Mouse (Mus musculus): Measurements from ENCODE around the gene Igflr1. TPM values are rescaled to one million over a fixed set of nuclear protein-coding genes. Genes with fewer than 3 reads are reported as not detected.

The Igflr1 gene
- polyA plus RNA-seq, 1 experiment from 2014 or later = 3.7 TPM

- Histone ChIP-seq H3K4me2 (replicated peaks; ENCODE audit: low read depth, low read length) (no peak within 1 kb of the TSS), H3K4me1 (ENCODE audit: control insufficient read depth, insufficient read depth, low read length) (peaks cover 6% of the 10 kb centered on the region), H3K36me3 (ENCODE audit: control insufficient read depth, insufficient read depth, low read length) (peaks cover 17% of the 10 kb centered on the region), H3K9me3 (ENCODE audit: control insufficient read depth, low read length) (no peaks in the 10 kb centered on the region), H3K4me3 (ENCODE audit: low read length) (no peak within 1 kb of the TSS), H3K27me3 (ENCODE audit: control insufficient read depth, insufficient read depth, low read length) (no peaks in the 10 kb centered on the region), H3K27ac (ENCODE audit: low read depth, low read length) (no peak within 1 kb of the TSS), H3K9ac (ENCODE audit: low read depth, low read length) (no peak within 1 kb of the TSS)
- peak; percentile 54 for ATAC-seq (ENCODE audit: low FRiP score, low TSS enrichment)
- 32% methylated on average over 8 of the region's 8 CpGs for WGBS
These were observed 47.6 kb downstream of the Igflr1 start, which contains the start of gene Upk1a for GRCm38 (mm10) chr7:30612654-30613402. Gene Upk1a (minus strand): TSS chr7:30612847.

- Histone ChIP-seq H3K27ac (ENCODE audit: low read depth, low read length) (no peak overlapping the region), H3K9ac (ENCODE audit: low read depth, low read length) (no peak overlapping the region), H3K27me3 (ENCODE audit: control insufficient read depth, insufficient read depth, low read length) (no peaks in the 10 kb centered on the region), H3K9me3 (ENCODE audit: control insufficient read depth, low read length) (no peaks in the 10 kb centered on the region), H3K4me2 (replicated peaks; ENCODE audit: low read depth, low read length) (no peak overlapping the region), H3K4me3 (ENCODE audit: low read length) (no peak overlapping the region), H3K4me1 (ENCODE audit: control insufficient read depth, insufficient read depth, low read length) (peaks cover 6% of the 10 kb centered on the region), H3K36me3 (ENCODE audit: control insufficient read depth, insufficient read depth, low read length) (peaks cover 25% of the 10 kb centered on the region)
- WGBS = 25% methylated on average over 14 of the region's 14 CpGs
- ATAC-seq (ENCODE audit: low FRiP score, low TSS enrichment) = peak; percentile 61
These were observed 48.4 kb downstream of the Igflr1 start for GRCm38 (mm10) chr7:30613529-30614112.

GRCm38 (mm10) chr7:30614454-30614853 is 49.2 kb downstream of the Igflr1 start:
- ATAC-seq (ENCODE audit: low FRiP score, low TSS enrichment) = no peak
- Histone ChIP-seq H3K9ac (ENCODE audit: low read depth, low read length) (no peak overlapping the region), H3K4me1 (ENCODE audit: control insufficient read depth, insufficient read depth, low read length) (peaks cover 6% of the 10 kb centered on the region), H3K4me3 (ENCODE audit: low read length) (no peak overlapping the region), H3K36me3 (ENCODE audit: control insufficient read depth, insufficient read depth, low read length) (peaks cover 33% of the 10 kb centered on the region), H3K9me3 (ENCODE audit: control insufficient read depth, low read length) (no peaks in the 10 kb centered on the region), H3K4me2 (replicated peaks; ENCODE audit: low read depth, low read length) (no peak overlapping the region), H3K27me3 (ENCODE audit: control insufficient read depth, insufficient read depth, low read length) (no peaks in the 10 kb centered on the region), H3K27ac (ENCODE audit: low read depth, low read length) (no peak overlapping the region)
- 73% methylated on average over 2 of the region's 2 CpGs for WGBS

GRCm38 (mm10) chr7:30615049-30615760 is 50.0 kb downstream of the Igflr1 start:
- H3K27ac ChIP-seq (ENCODE audit: low read depth, low read length) = no peak overlapping the region
- ATAC-seq (ENCODE audit: low FRiP score, low TSS enrichment) = 0 out of 2 replicates have a peak, but pooled peaks have one; percentile 10
- H3K9ac ChIP-seq (ENCODE audit: low read depth, low read length) = no peak overlapping the region
- H3K4me3 ChIP-seq (ENCODE audit: low read length) = no peak overlapping the region
- H3K27me3 ChIP-seq (ENCODE audit: control insufficient read depth, insufficient read depth, low read length) = no peaks in the 10 kb centered on the region
- no peaks in the 10 kb centered on the region for H3K9me3 ChIP-seq (ENCODE audit: control insufficient read depth, low read length)
- WGBS = 63% methylated on average over 5 of the region's 5 CpGs
- H3K4me1 ChIP-seq (ENCODE audit: control insufficient read depth, insufficient read depth, low read length) = peaks cover 6% of the 10 kb centered on the region
- H3K4me2 ChIP-seq (replicated peaks; ENCODE audit: low read depth, low read length) = no peak overlapping the region
- H3K36me3 ChIP-seq (ENCODE audit: control insufficient read depth, insufficient read depth, low read length) = peaks cover 35% of the 10 kb centered on the region

Small RNAs within 50 kb of the gene (microRNA-seq; reads per million reads assigned to microRNA genes)
- gene Gm38670 (1.7 reads per million), gene Mir3569 (0.84 reads per million)

Other genes with a start within 250 kb of the Igflr1 start
- not detected in 2 replicates for gene E130208F15Rik, start 243.7 kb upstream of the Igflr1 start, polyA plus RNA-seq (2014; fragmentation: Nextera tagmentation; extraction: Ambion mirVana)
- 20.6 and 21.5 TPM in 2 replicates for gene Sdhaf1, start 241.5 kb upstream of the Igflr1 start, polyA plus RNA-seq (2014; fragmentation: Nextera tagmentation; extraction: Ambion mirVana)
- 5.8 and 7.2 TPM in 2 replicates for gene Lrfn3, start 202.7 kb upstream of the Igflr1 start, polyA plus RNA-seq (2014; fragmentation: Nextera tagmentation; extraction: Ambion mirVana)
- gene Tyrobp, start 151.7 kb upstream of the Igflr1 start, polyA plus RNA-seq (2014; fragmentation: Nextera tagmentation; extraction: Ambion mirVana) = 23.8 and 26.7 TPM in 2 replicates
- gene Hcst, start 145.6 kb upstream of the Igflr1 start, polyA plus RNA-seq (2014; fragmentation: Nextera tagmentation; extraction: Ambion mirVana) = 0.57 and 1.0 TPM in 2 replicates
- 1.1 and 1.9 TPM in 2 replicates for gene Nfkbid, start 143.7 kb upstream of the Igflr1 start, polyA plus RNA-seq (2014; fragmentation: Nextera tagmentation; extraction: Ambion mirVana)
- gene Aplp1, start 119.9 kb upstream of the Igflr1 start, polyA plus RNA-seq (2014; fragmentation: Nextera tagmentation; extraction: Ambion mirVana) = 16.7 and 19.0 TPM in 2 replicates
- 0.20 and 0.54 TPM in 2 replicates for gene Kirrel2, start 107.7 kb upstream of the Igflr1 start, polyA plus RNA-seq (2014; fragmentation: Nextera tagmentation; extraction: Ambion mirVana)
- 2.7 and 3.0 TPM in 2 replicates for gene Nphs1, start 107.1 kb upstream of the Igflr1 start, polyA plus RNA-seq (2014; fragmentation: Nextera tagmentation; extraction: Ambion mirVana)
- gene Prodh2, start 71.8 kb upstream of the Igflr1 start, polyA plus RNA-seq (2014; fragmentation: Nextera tagmentation; extraction: Ambion mirVana) = 0.94 and 2.3 TPM in 2 replicates
- 13.4 and 17.3 TPM in 2 replicates for gene Arhgap33, start 30.4 kb upstream of the Igflr1 start, polyA plus RNA-seq (2014; fragmentation: Nextera tagmentation; extraction: Ambion mirVana)
- 8.9 and 9.2 TPM in 2 replicates for gene Hspb6, start 13.2 kb upstream of the Igflr1 start, polyA plus RNA-seq (2014; fragmentation: Nextera tagmentation; extraction: Ambion mirVana)
- 15.2 and 25.0 TPM in 2 replicates for gene Proser3, start 13.1 kb upstream of the Igflr1 start, polyA plus RNA-seq (2014; fragmentation: Nextera tagmentation; extraction: Ambion mirVana)
- 38.5 and 48.0 TPM in 2 replicates for gene Lin37, start 5.6 kb upstream of the Igflr1 start, polyA plus RNA-seq (2014; fragmentation: Nextera tagmentation; extraction: Ambion mirVana)
- gene U2af1l4, start 2.1 kb upstream of the Igflr1 start, polyA plus RNA-seq (2014; fragmentation: Nextera tagmentation; extraction: Ambion mirVana) = 109 and 119 TPM in 2 replicates
- 8.0 and 11.3 TPM in 2 replicates for gene Gm49396, start 2.1 kb upstream of the Igflr1 start, polyA plus RNA-seq (2014; fragmentation: Nextera tagmentation; extraction: Ambion mirVana)
- 121 and 182 TPM in 2 replicates for gene Psenen, start 1.8 kb upstream of the Igflr1 start, polyA plus RNA-seq (2014; fragmentation: Nextera tagmentation; extraction: Ambion mirVana)
- gene Kmt2b, start 23.3 kb downstream of the Igflr1 start, polyA plus RNA-seq (2014; fragmentation: Nextera tagmentation; extraction: Ambion mirVana) = 12.3 and 13.6 TPM in 2 replicates
- 0.21 and 0.22 TPM in 2 replicates for gene Zbtb32, start 33.5 kb downstream of the Igflr1 start, polyA plus RNA-seq (2014; fragmentation: Nextera tagmentation; extraction: Ambion mirVana)
- 2.2 and 2.3 TPM in 2 replicates for gene Upk1a, start 47.4 kb downstream of the Igflr1 start, polyA plus RNA-seq (2014; fragmentation: Nextera tagmentation; extraction: Ambion mirVana)
- gene Cox6b1, start 60.7 kb downstream of the Igflr1 start, polyA plus RNA-seq (2014; fragmentation: Nextera tagmentation; extraction: Ambion mirVana) = 961 and 1,287 TPM in 2 replicates
- gene Etv2, start 70.4 kb downstream of the Igflr1 start, polyA plus RNA-seq (2014; fragmentation: Nextera tagmentation; extraction: Ambion mirVana) = not detected in 2 replicates
- gene Rbm42, start 84.9 kb downstream of the Igflr1 start, polyA plus RNA-seq (2014; fragmentation: Nextera tagmentation; extraction: Ambion mirVana) = 93.4 and 111 TPM in 2 replicates
- 45.8 and 58.6 TPM in 2 replicates for gene Haus5, start 99.6 kb downstream of the Igflr1 start, polyA plus RNA-seq (2014; fragmentation: Nextera tagmentation; extraction: Ambion mirVana)
- not detected in 2 replicates for gene Pmis2, start 106.2 kb downstream of the Igflr1 start, polyA plus RNA-seq (2014; fragmentation: Nextera tagmentation; extraction: Ambion mirVana)
- gene 2200002J24Rik, start 133.5 kb downstream of the Igflr1 start, polyA plus RNA-seq (2014; fragmentation: Nextera tagmentation; extraction: Ambion mirVana) = not detected in 2 replicates
- gene Atp4a, start 146.8 kb downstream of the Igflr1 start, polyA plus RNA-seq (2014; fragmentation: Nextera tagmentation; extraction: Ambion mirVana) = 1.2 and 1.3 TPM in 2 replicates
- gene Tmem147, start 164.1 kb downstream of the Igflr1 start, polyA plus RNA-seq (2014; fragmentation: Nextera tagmentation; extraction: Ambion mirVana) = 202 and 206 TPM in 2 replicates
- gene Gapdhs, start 178.3 kb downstream of the Igflr1 start, polyA plus RNA-seq (2014; fragmentation: Nextera tagmentation; extraction: Ambion mirVana) = 0.61 and 1.6 TPM in 2 replicates
- 1.1 and 1.6 TPM in 2 replicates for gene Sbsn, start 186.0 kb downstream of the Igflr1 start, polyA plus RNA-seq (2014; fragmentation: Nextera tagmentation; extraction: Ambion mirVana)
- 0.74 and 0.95 TPM in 2 replicates for gene Dmkn, start 198.3 kb downstream of the Igflr1 start, polyA plus RNA-seq (2014; fragmentation: Nextera tagmentation; extraction: Ambion mirVana)
- gene Krtdap, start 222.5 kb downstream of the Igflr1 start, polyA plus RNA-seq (2014; fragmentation: Nextera tagmentation; extraction: Ambion mirVana) = not detected in 2 replicates